Mouse (Mus musculus) stomach, postnatal 0 days (tissue): Measurements from ENCODE around the gene Sfrp2.

Experiments used
- CTCF ChIP-seq: IDR thresholded peaks from 2 replicates; pipeline ENCODE4 v1.5.1; 2016; ENCODE audit warnings: antibody characterized with exemption, low read depth, mild to moderate bottlenecking, moderate library complexity
- EP300 ChIP-seq: optimal IDR thresholded peaks from 2 replicates; pipeline ENCODE3; 2016; ENCODE audit warnings: antibody characterized with exemption

DNA sequence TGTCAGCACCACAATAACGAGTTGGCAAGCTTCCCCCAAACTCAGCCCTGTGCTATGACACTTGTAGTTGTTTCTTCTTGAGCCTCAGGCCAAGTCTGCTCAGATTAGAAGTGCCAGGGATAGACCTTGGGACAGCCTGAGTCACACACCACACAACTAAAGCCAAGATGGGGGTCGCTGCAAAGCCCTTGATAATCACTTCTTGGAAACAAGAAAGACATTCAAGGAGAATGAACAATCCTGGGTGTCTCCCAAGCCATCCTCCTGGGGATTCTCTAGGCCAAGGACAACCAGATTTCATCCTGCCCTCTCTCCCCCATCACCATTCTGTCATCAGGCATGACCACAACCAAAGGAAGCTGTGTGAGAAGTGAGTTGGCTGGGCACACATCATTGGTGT lies 25.9 kb upstream of the Sfrp2 start:
- TF ChIP-seq CTCF (no peak), EP300 (no peak)
